Mouse (Mus musculus): ENCODE data around the gene Kif14.

- TF ChIP-seq POLR2A (IDR thresholded peaks at IDR 0.05; ENCODE audit: borderline replicate concordance, extremely low read depth, low read depth, low read length) (no peak), CTCF (IDR thresholded peaks at IDR 0.05; ENCODE audit: insufficient read depth, low read length) (no peak)
Observed at GRCm38 (mm10) chr1:136547068-136547467, 80.9 kb downstream of the Kif14 start.
